Mouse (Mus musculus) erythroblast, embryonic 14.5 days (primary cell): ENCODE data around the gene Nutm1.

Experiments used
- GATA1 ChIP-seq: IDR thresholded peaks from 2 replicates; pipeline ENCODE4 v1.6.1; 2012; ENCODE audit warnings: low read length, inconsistent platforms, mixed read lengths
- TAL1 ChIP-seq: IDR thresholded peaks from 3 replicates; pipeline ENCODE4 v1.6.1; 2012; ENCODE audit warnings: low read length, inconsistent platforms, mixed read lengths

DNA sequence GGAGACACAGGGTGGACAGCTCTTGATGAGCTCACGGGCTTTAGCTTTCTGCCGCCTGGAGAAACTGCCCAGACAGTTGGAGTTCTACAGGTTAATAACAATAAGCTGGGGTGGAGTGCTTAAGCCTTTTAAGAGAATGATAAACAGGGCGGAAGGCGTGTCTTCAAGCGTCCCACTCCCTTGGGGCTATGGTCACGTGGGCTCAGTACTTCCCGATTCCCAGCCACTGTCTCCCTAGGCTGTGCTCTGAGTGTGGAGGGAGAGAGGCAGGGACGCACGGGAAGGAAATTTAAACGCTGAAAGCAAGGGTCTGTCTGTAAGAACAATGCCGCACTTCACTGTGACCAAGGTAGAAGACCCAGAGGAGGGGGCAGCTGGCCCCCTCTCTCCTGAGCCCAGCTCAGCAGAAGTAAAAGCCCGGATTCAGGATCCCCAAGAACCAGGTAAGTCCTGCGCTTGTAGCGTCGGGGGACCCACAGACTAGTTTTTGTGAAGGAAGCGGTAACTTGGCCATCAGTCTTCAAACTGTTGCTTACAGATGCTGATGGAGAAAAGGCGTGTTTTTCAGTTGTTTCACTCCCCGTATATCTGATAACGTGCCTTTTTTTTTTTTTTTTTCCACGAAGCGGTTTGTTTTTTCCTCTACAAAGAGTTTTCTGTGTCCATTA is 25.4 kb upstream of the Nutm1 start:
- TF ChIP-seq GATA1 (no peak), TAL1 (no peak)
